Mouse (Mus musculus): ENCODE measurements around the gene Dazl.

GRCm38 (mm10) chr17:50243326-50243725 lies 50.1 kb downstream of the Dazl start:
- TF ChIP-seq CTCF (IDR thresholded peaks at IDR 0.05; ENCODE audit: control insufficient read depth, insufficient read depth, insufficient read length) = no peak
- no peak for TF ChIP-seq MYOD1 (IDR thresholded peaks at IDR 0.05; ENCODE audit: control insufficient read depth, insufficient read length, low read depth)
